Mouse (Mus musculus) spleen, adult 2 months (tissue): ENCODE measurements at regions not wholly inside any gene's neighbourhood (a gene's known extent, or its start where the extent isn't known, plus 50 kb on each side); places are given as distances from the start of the nearest gene placed in this dataset.

Experiments used
- DNase-seq, 2 experiments: peaks; one replicate each; pipeline versions ENCODE4 v3.0.0 to v3.0.0-alpha.2; 2012 to 2021; ENCODE audit warnings: low spot score in 2 of 2, low read depth in 1 of 2
- H3K27ac ChIP-seq: fragments of 200-500 bp; 2 replicates; pipeline ENCODE4 v1.5.1; 2012; ENCODE audit warnings: low read length, inconsistent platforms; ENCODE audit not compliant: insufficient read depth
- H3K27me3 ChIP-seq: fragments of 200-500 bp; 2 replicates; pipeline ENCODE4 v1.6.1; 2012; ENCODE audit warnings: mild to moderate bottlenecking, moderate library complexity, low read length, inconsistent platforms; ENCODE audit not compliant: control insufficient read depth, insufficient read depth
- H3K36me3 ChIP-seq: fragments of 200-500 bp; 2 replicates; pipeline ENCODE4 v1.6.1; 2012; ENCODE audit warnings: mild to moderate bottlenecking, low read length, inconsistent platforms; ENCODE audit not compliant: control insufficient read depth, insufficient read depth
- H3K4me1 ChIP-seq: fragments of 200-500 bp; 2 replicates; pipeline ENCODE4 v1.6.1; 2011; ENCODE audit warnings: inconsistent platforms; ENCODE audit not compliant: control insufficient read depth, insufficient read depth, insufficient read length
- H3K4me3 ChIP-seq: fragments of 200-500 bp; 2 replicates; pipeline ENCODE4 v1.5.1; 2011; ENCODE audit warnings: mild to moderate bottlenecking, inconsistent platforms; ENCODE audit not compliant: insufficient read depth, insufficient read length; ENCODE audit errors: extremely low read depth
- CTCF ChIP-seq: fragments of 200-500 bp; IDR thresholded peaks from 2 replicates; pipeline ENCODE4 v1.5.1; 2011; ENCODE audit warnings: mild to moderate bottlenecking, inconsistent platforms; ENCODE audit not compliant: insufficient read depth, insufficient read length, insufficient replicate concordance; ENCODE audit errors: extremely low read depth
- POLR2A ChIP-seq: fragments of 200-500 bp; IDR thresholded peaks from 2 replicates; pipeline ENCODE4 v1.6.1; 2011; ENCODE audit warnings: low read depth, low read length, inconsistent platforms
- WGBS: fragments of 180-500 bp; shearing (Covaris S2); methylation state at CpG from one replicate; pipeline ENCODE4 v1.1.7; 2018; 5-methylcytosine and 5-hydroxymethylcytosine counted together

GRCm38 (mm10) chr11:52622861-52623260, 141.6 kb upstream of the Fstl4 start:
- Histone ChIP-seq H3K4me1 (peaks cover 4% of the 10 kb centered on the region; the same call in 1 of the 2 replicates), H3K27me3 (no peaks in the 10 kb centered on the region), H3K4me3 (no peak overlapping the region), H3K27ac (no peak overlapping the region), H3K36me3 (no peaks in the 10 kb centered on the region)
- DNase-seq, result no peak
- 50% methylated on average over 4 of the region's 4 CpGs for WGBS
- TF ChIP-seq POLR2A, result no peak
- TF ChIP-seq CTCF, result no peak

DNA sequence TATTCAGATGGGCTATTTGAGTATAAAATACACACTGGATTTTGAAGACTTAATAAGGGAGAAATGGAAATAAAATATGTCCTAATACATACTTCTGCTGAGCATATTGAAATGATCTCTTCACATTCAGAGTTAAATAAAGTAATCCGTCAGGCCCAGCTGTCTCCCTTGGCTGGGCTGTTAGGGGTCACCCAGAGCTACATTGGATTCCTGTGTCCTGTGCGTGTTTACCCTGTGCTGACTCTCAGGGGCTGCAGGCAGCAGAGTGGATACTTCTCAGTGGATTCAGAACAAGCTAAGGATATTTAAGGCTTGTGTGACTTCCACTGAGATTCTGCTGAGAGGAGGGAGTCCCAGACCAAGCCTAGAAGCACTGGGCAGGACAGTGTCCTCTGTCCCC, 135.6 kb upstream of the Fstl4 start:
- H3K4me1 ChIP-seq, result no peaks in the 10 kb centered on the region
- no peak for DNase-seq
- H3K27me3 ChIP-seq, result no peaks in the 10 kb centered on the region
- H3K4me3 ChIP-seq, result no peak overlapping the region
- TF ChIP-seq POLR2A, result no peak
- no peak for TF ChIP-seq CTCF
- 86% methylated on average over 2 of the region's 2 CpGs for WGBS
- no peak overlapping the region for H3K27ac ChIP-seq
- H3K36me3 ChIP-seq, result no peaks in the 10 kb centered on the region

GRCm38 (mm10) chr11:52629776-52630175, 134.7 kb upstream of the Fstl4 start:
- Histone ChIP-seq H3K27me3 (no peaks in the 10 kb centered on the region), H3K4me1 (no peaks in the 10 kb centered on the region), H3K36me3 (no peaks in the 10 kb centered on the region), H3K4me3 (no peak overlapping the region), H3K27ac (no peak overlapping the region)
- 43% methylated on average over 5 of the region's 5 CpGs for WGBS
- TF ChIP-seq CTCF (peak; percentile 4; the same call in 1 of the 2 replicates), POLR2A (no peak)
- no peak for DNase-seq

GRCm38 (mm10) chr11:52631579-52631978, 132.9 kb upstream of the Fstl4 start:
- Histone ChIP-seq H3K4me3 (no peak overlapping the region), H3K36me3 (no peaks in the 10 kb centered on the region), H3K27me3 (no peaks in the 10 kb centered on the region), H3K27ac (no peak overlapping the region), H3K4me1 (no peaks in the 10 kb centered on the region)
- 40% methylated on average over 3 of the region's 3 CpGs for WGBS
- DNase-seq, result no peak
- TF ChIP-seq CTCF (no peak), POLR2A (no peak)

DNA sequence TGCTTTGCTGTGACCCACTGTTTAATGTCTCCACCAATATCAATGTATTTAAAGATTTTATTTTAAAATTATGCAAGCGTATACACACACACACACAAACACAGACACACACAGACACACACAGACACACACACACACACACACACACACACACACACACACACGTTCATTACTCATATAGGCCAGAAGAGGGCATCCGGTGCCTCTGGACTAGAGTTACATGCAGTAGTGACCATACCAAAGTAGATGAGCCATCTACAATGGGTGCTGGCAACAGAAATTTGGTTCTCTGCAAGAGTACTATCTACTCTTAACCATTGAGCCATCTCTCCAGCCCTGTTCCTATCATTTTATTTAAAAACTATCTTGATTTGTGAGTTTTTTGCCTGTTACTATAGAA, 130.2 kb upstream of the Fstl4 start:
- no peak overlapping the region for H3K27ac ChIP-seq
- no peak overlapping the region for H3K4me3 ChIP-seq
- H3K4me1 ChIP-seq, result no peaks in the 10 kb centered on the region
- no peak for DNase-seq
- H3K36me3 ChIP-seq, result no peaks in the 10 kb centered on the region
- TF ChIP-seq POLR2A (no peak), CTCF (no peak)
- no peaks in the 10 kb centered on the region for H3K27me3 ChIP-seq
- WGBS, result 75% methylated on average over 3 of the region's 3 CpGs

DNA sequence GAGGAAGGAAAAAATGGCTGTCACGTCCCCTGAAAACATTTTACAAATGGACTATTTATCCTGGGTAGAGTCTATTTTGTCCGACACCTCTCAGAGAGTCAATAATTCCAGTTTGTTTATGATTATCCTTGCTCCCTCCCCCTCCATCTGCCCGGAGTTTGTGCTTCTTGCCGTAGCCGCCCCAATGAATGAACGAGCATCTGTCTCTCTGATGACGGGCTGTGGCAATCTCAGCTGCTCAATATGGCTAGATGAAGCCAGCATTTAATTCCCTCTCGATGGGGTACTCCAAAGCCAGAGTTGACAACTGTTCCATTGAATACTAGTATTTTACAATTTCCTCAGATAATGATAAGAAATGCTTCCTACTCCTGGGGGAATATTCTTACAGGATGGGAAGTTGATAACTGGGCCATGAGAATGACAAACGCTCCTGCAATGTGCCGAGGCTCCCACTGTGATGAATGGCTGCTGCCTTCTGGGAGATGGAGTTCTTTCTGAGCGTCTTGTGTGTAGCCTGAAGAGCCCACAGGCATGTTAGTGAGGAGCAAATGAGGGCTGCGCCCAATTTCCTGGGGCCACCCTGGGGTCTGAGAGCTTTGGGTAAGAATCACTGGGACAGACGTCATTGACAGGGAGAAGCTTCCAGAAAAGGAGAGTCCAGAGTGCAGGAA, 128.6 kb upstream of the Fstl4 start:
- Histone ChIP-seq H3K36me3 (no peaks in the 10 kb centered on the region), H3K4me3 (no peak overlapping the region), H3K27me3 (no peaks in the 10 kb centered on the region), H3K4me1 (no peaks in the 10 kb centered on the region), H3K27ac (no peak overlapping the region)
- TF ChIP-seq CTCF (no peak), POLR2A (no peak)
- 89% methylated on average over 13 of the region's 13 CpGs for WGBS
- DNase-seq, result no peak

DNA sequence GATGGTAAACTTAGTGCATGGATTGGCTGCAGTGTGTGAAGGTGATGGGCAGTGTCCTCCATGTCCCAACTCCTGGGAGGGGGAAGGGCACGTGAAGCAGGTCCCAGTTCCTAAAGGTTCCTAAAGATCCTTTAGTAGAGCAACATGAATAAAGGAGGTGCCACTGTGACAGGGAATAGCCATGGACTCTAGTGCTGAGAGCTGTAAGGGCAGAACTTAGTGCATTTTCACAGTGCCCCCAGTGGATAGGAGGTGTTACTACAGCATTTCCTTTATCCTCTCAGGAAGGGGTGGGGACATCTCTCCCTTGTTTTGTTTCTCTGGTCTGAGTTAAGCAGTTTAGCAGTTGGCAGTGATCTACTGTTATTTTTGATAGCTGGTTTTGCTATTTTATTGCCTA, 125.5 kb upstream of the Fstl4 start:
- no peaks in the 10 kb centered on the region for H3K4me1 ChIP-seq
- WGBS, result 94% methylated on average over 1 of the region's 1 CpGs
- no peak for TF ChIP-seq POLR2A
- TF ChIP-seq CTCF, result no peak
- DNase-seq, result no peak
- no peaks in the 10 kb centered on the region for H3K36me3 ChIP-seq
- no peak overlapping the region for H3K4me3 ChIP-seq
- no peaks in the 10 kb centered on the region for H3K27me3 ChIP-seq
- no peak overlapping the region for H3K27ac ChIP-seq
